Mouse (Mus musculus) lung, postnatal 0 days (tissue): ENCODE data around the gene Mest.

ENCODE experiments used
- CTCF ChIP-seq: IDR thresholded peaks from 2 replicates; pipeline ENCODE4 v1.5.1; 2016; ENCODE audit warnings: antibody characterized with exemption, mild to moderate bottlenecking
- EP300 ChIP-seq: IDR thresholded peaks from 2 replicates; pipeline ENCODE4 v1.6.1; 2016; ENCODE audit warnings: antibody characterized with exemption, mild to moderate bottlenecking, control low read depth

DNA sequence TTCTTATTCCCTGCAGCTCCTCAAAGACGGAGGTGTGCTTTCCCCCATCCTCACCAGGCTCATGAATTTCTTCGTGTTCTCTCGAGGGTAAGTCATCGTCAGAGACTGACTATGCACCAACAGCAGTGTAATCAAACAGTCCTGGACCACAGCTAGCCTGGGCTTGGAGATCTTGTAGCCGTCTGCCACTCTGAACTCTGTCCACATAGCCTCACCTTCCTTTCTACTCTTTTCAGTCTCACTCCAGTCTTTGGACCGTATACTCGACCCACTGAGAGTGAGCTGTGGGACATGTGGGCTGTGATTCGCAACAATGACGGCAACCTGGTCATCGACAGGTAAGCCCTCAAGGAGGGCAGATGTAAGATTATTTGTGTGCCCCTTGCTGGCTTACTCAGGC is 21.5 kb downstream of the Mest start:
- TF ChIP-seq CTCF (no peak), EP300 (no peak)
